Comparison of ENCODE assay signal across 10 mouse cellular contexts in genomic region chr13:93839721-93840120, GRCm38 (mm10).
A peak's percentile ranks its signal among the peaks of the same experiment; 100 is the strongest.
DNase-seq lines count a peak whose midpoint lies in the region; ATAC-seq lines count a peak whose summit lies in the region.
"Had no signal": no experiment of that assay in that cellular context is flagged by ENCODE, and none has a peak within 500 bp of the region (broad histone marks: within the 10 kb centered on the region; RNA-seq: fewer than 3 reads in every experiment).

No protein-coding gene starts in this region.

- H3K9ac ChIP-seq in heart, embryonic 12.5 days: no peak overlapping the region
- H3K9ac ChIP-seq in embryonic facial prominence, embryonic 11.5 days (replicated peaks; ENCODE audit: low read length): 0 out of 2 replicates have a peak overlapping the region, but pooled peaks have one; percentile 22
- no peak overlapping the region for H3K9ac ChIP-seq in midbrain, embryonic 12.5 days (replicated peaks)
- H3K9ac ChIP-seq: liver, embryonic 15.5 days had no signal

- WGBS in heart, embryonic 12.5 days: 32% methylated on average over 2 of the region's 2 CpGs
- WGBS in embryonic facial prominence, embryonic 11.5 days: 25% methylated on average over 2 of the region's 2 CpGs
- WGBS in hindbrain, embryonic 10.5 days: 38% methylated on average over 2 of the region's 2 CpGs
- 19% methylated on average over 2 of the region's 2 CpGs for WGBS in midbrain, embryonic 12.5 days

- peak overlapping the region; percentile 21; the same call in 1 of the 2 replicates for H3K4me2 ChIP-seq in heart, embryonic 12.5 days
- no peak overlapping the region for H3K4me2 ChIP-seq in embryonic facial prominence, embryonic 11.5 days (ENCODE audit: low read depth, low read length)
- no peak overlapping the region for H3K4me2 ChIP-seq in midbrain, embryonic 12.5 days (replicated peaks)
- H3K4me2 ChIP-seq: liver, embryonic 15.5 days had no signal

- H3K27ac ChIP-seq in heart, embryonic 12.5 days (ENCODE audit: poor library complexity, severe bottlenecking): peak overlapping the region; percentile 76
- peak overlapping the region; percentile 52 for H3K27ac ChIP-seq in embryonic facial prominence, embryonic 11.5 days (replicated peaks; ENCODE audit: low read depth, low read length)
- H3K27ac ChIP-seq in hindbrain, embryonic 10.5 days: peak overlapping the region; percentile 83
- peak overlapping the region; percentile 73 for H3K27ac ChIP-seq in midbrain, embryonic 12.5 days (replicated peaks)
- H3K27ac ChIP-seq: liver, embryonic 15.5 days had no signal

- H3K9me3 ChIP-seq in heart, embryonic 12.5 days (replicated peaks): peaks cover 8% of the 10 kb centered on the region
- H3K9me3 ChIP-seq in embryonic facial prominence, embryonic 11.5 days (replicated peaks; ENCODE audit: control insufficient read depth, low read length): no peaks in the 10 kb centered on the region
- peaks cover 3% of the 10 kb centered on the region; the same call in 1 of the 2 replicates for H3K9me3 ChIP-seq in hindbrain, embryonic 10.5 days
- H3K9me3 ChIP-seq in midbrain, embryonic 12.5 days: 0 out of 2 replicates have a peak, but pooled peaks cover 9% of the 10 kb centered on the region
- H3K9me3 ChIP-seq: liver, embryonic 15.5 days had no signal

- no peak for DNase-seq in heart, adult 8-10 months (ENCODE audit: low spot score)
- no peak for DNase-seq in embryonic facial prominence, embryonic 11.5 days (ENCODE audit: low spot score)
- no peak for DNase-seq in hindbrain, embryonic 10.5 days (ENCODE audit: low spot score)
- DNase-seq in cerebellum, postnatal 10 days: no peak
- no peak for DNase-seq in gastrocnemius, postnatal 36 days
- no peak for DNase-seq in ovary, postnatal 10 days (ENCODE audit: low spot score)
- DNase-seq: kidney, adult 9 months had no signal

- H3K4me3 ChIP-seq in heart, embryonic 12.5 days: no peak overlapping the region
- no peak overlapping the region for H3K4me3 ChIP-seq in embryonic facial prominence, embryonic 11.5 days (ENCODE audit: low read depth, low read length)
- no peak overlapping the region for H3K4me3 ChIP-seq in hindbrain, embryonic 10.5 days
- H3K4me3 ChIP-seq in midbrain, embryonic 12.5 days: no peak overlapping the region
- H3K4me3 ChIP-seq: liver, embryonic 15.5 days had no signal

- H3K4me1 ChIP-seq in heart, embryonic 12.5 days (replicated peaks): peaks cover 33% of the 10 kb centered on the region
- H3K4me1 ChIP-seq in embryonic facial prominence, embryonic 11.5 days (ENCODE audit: control insufficient read depth, insufficient read depth, low read length): no peaks in the 10 kb centered on the region; the same call in 1 of the 2 replicates
- H3K4me1 ChIP-seq in hindbrain, embryonic 10.5 days (replicated peaks): peaks cover 38% of the 10 kb centered on the region
- peaks cover 20% of the 10 kb centered on the region for H3K4me1 ChIP-seq in midbrain, embryonic 12.5 days
- H3K4me1 ChIP-seq: liver, embryonic 15.5 days had no signal

- H3K36me3 ChIP-seq in heart, embryonic 12.5 days: no peaks in the 10 kb centered on the region
- H3K36me3 ChIP-seq in embryonic facial prominence, embryonic 11.5 days (replicated peaks; ENCODE audit: control insufficient read depth, insufficient read depth, low read depth, low read length): no peaks in the 10 kb centered on the region
- H3K36me3 ChIP-seq in hindbrain, embryonic 10.5 days: no peaks in the 10 kb centered on the region
- H3K36me3 ChIP-seq in midbrain, embryonic 12.5 days: no peaks in the 10 kb centered on the region
- H3K36me3 ChIP-seq: liver, embryonic 15.5 days had no signal

- intact Hi-C loops in gastrocnemius, postnatal 36 days (cut with DNase I): no loop called here

- no peaks in the 10 kb centered on the region for H3K27me3 ChIP-seq in heart, embryonic 12.5 days (replicated peaks)
- no peaks in the 10 kb centered on the region for H3K27me3 ChIP-seq in embryonic facial prominence, embryonic 11.5 days (ENCODE audit: control insufficient read depth, insufficient read depth, low read length)
- H3K27me3 ChIP-seq in hindbrain, embryonic 10.5 days (ENCODE audit: insufficient read depth, poor library complexity, severe bottlenecking): no peaks in the 10 kb centered on the region
- H3K27me3 ChIP-seq in midbrain, embryonic 12.5 days: no peaks in the 10 kb centered on the region; the same call in 1 of the 2 replicates
- H3K27me3 ChIP-seq: liver, embryonic 15.5 days had no signal

- no peak for ATAC-seq in heart, embryonic 12.5 days (ENCODE audit: insufficient number of reproducible peaks, low FRiP score)
- ATAC-seq in embryonic facial prominence, embryonic 11.5 days (replicated peaks; ENCODE audit: insufficient number of reproducible peaks, low FRiP score, low TSS enrichment, low read depth): 0 out of 2 replicates have a peak, but pooled peaks have one; percentile 2
- peak; percentile 45; the same call in 1 of the 2 replicates for ATAC-seq in midbrain, embryonic 12.5 days (ENCODE audit: low FRiP score, low read depth)
